Mouse (Mus musculus) right cerebral cortex, adult 18-20 months (tissue): Measurements from ENCODE around the gene Gm17364.
A peak's percentile ranks its signal among the peaks of the same experiment; 100 is the strongest.
"Not testable (repeated sequence)": the region's sequence is repeated elsewhere in the genome, so short reads cannot be mapped to it uniquely, and the experiment has no call there.

Experiments
- DNase-seq: peaks from one replicate; pipeline ENCODE4 v3.0.0; 2022; ENCODE audit warnings: mixed read lengths

The Gm17364 gene

GRCm38 (mm10) chr13:41251232-41251631 lies 22.5 kb downstream of the Gm17364 start:
- DNase-seq, result not testable (repeated sequence)

- DNase-seq, result peak; percentile 26
These were observed 23.3 kb downstream of the Gm17364 start for GRCm38 (mm10) chr13:41250318-41250981.

GRCm38 (mm10) chr13:41249538-41250317 lies 24.0 kb downstream of the Gm17364 start, which contains the start of gene Smim13:
TSS of gene Smim13 (plus strand) at chr13:41249844.
- peak; percentile 98 for DNase-seq

GRCm38 (mm10) chr13:41248751-41249520 lies 24.8 kb downstream of the Gm17364 start:
- peak; percentile 32 for DNase-seq

GRCm38 (mm10) chr13:41244306-41244830 lies 29.4 kb downstream of the Gm17364 start:
- DNase-seq, result no peak

- no peak for DNase-seq
These were observed 32.2 kb downstream of the Gm17364 start for GRCm38 (mm10) chr13:41241557-41241956.

GRCm38 (mm10) chr13:41238805-41239130 lies 35.0 kb downstream of the Gm17364 start:
- no peak for DNase-seq

GRCm38 (mm10) chr13:41238035-41238804 lies 35.6 kb downstream of the Gm17364 start:
- no peak for DNase-seq

- DNase-seq, result no peak
These were observed 37.7 kb downstream of the Gm17364 start for GRCm38 (mm10) chr13:41235845-41236741.

GRCm38 (mm10) chr13:41235181-41235580 lies 38.6 kb downstream of the Gm17364 start:
- DNase-seq, result no peak

GRCm38 (mm10) chr13:41233241-41233640 lies 40.5 kb downstream of the Gm17364 start:
- no peak for DNase-seq

GRCm38 (mm10) chr13:41232209-41232608 lies 41.6 kb downstream of the Gm17364 start:
- no peak for DNase-seq

- peak; percentile 34 for DNase-seq
These were observed 42.3 kb downstream of the Gm17364 start for GRCm38 (mm10) chr13:41231389-41231983.

- no peak for DNase-seq
These were observed 43.5 kb downstream of the Gm17364 start for GRCm38 (mm10) chr13:41230256-41230655.

GRCm38 (mm10) chr13:41228060-41228459 lies 45.7 kb downstream of the Gm17364 start:
- no peak for DNase-seq

- no peak for DNase-seq
These were observed 47.3 kb downstream of the Gm17364 start for GRCm38 (mm10) chr13:41226513-41226912.
